Mouse (Mus musculus): ENCODE data around the gene Copz2.
A peak's percentile ranks its signal among the peaks of the same experiment; 100 is the strongest.

DNA sequence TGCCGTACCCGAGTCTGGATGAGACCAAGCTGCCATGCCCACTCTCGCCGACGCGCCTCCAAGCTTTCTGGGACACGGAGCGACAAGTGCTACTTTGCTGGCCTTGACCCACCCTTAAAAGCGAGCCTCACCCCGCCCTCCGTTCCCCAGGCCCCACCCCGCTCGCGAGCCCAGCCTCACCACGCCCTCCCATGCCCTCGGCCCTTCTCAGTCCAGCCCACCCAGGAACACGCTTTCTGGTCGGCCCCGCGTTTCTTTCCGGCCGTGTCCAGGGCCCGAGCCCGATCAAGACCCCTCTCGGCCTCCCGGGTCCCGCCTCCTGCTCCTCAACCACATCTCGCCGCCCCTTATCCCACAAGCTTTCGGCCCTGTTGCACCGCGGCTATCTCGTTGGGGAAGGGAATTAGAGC lies 20.3 kb upstream of the Copz2 start:
- TF ChIP-seq CTCF (IDR thresholded peaks at IDR 0.05; ENCODE audit: insufficient read depth, low read length), result 0 out of 2 replicates have a peak, but pooled peaks have one; percentile 2
- TF ChIP-seq POLR2A (IDR thresholded peaks at IDR 0.05; ENCODE audit: borderline replicate concordance, extremely low read depth, low read depth, low read length), result peak; percentile 98; the same call in 1 of the 2 replicates
